Comparison of ENCODE assay signal across 24 mouse cellular contexts in genomic region chr2:24413172-24413571, GRCm38 (mm10). TPM values are rescaled to one million over a fixed set of nuclear protein-coding genes. Genes with fewer than 3 reads are reported as not detected.
DNase-seq lines count a peak whose midpoint lies in the region; ATAC-seq and TF ChIP-seq lines count a peak whose summit lies in the region.
"Had no signal": no experiment of that assay in that cellular context is flagged by ENCODE, and none has a peak within 500 bp of the region (broad histone marks: within the 10 kb centered on the region; RNA-seq: fewer than 3 reads in every experiment).

No protein-coding gene starts in this region.

- ATAC-seq in kidney, embryonic 14.5 days (ENCODE audit: low FRiP score, low TSS enrichment): no peak
- ATAC-seq in lung, embryonic 15.5 days (ENCODE audit: borderline replicate concordance, extremely low read depth, low FRiP score, low TSS enrichment): peak; percentile 16; the same call in 1 of the 2 replicates
- ATAC-seq in hindbrain, embryonic 16.5 days: no peak
- ATAC-seq: forebrain, embryonic 16.5 days; intestine, embryonic 16.5 days; midbrain, embryonic 16.5 days had no signal

- WGBS in kidney, embryonic 14.5 days: 59% methylated on average over 3 of the region's 3 CpGs
- WGBS in lung, embryonic 15.5 days: 27% methylated on average over 3 of the region's 3 CpGs
- 78% methylated on average over 3 of the region's 3 CpGs for WGBS in hindbrain, embryonic 16.5 days

- DNase-seq in kidney, adult 11 months: no peak
- no peak for DNase-seq in lung, postnatal 25 days (ENCODE audit: low spot score)
- DNase-seq in CH12.LX (ENCODE audit: extremely low read depth): no peak
- DNase-seq in heart, postnatal 25 days (ENCODE audit: low spot score): no peak
- DNase-seq: adrenal gland, adult 2 months; B cell, adult 2 months; cerebellum, adult 11 months; cerebellum, adult 9-11 months; gastrocnemius, postnatal 10 days; left cerebral cortex, postnatal 4 days; thymus, postnatal 36 days had no signal

- intact Hi-C loops in heart, postnatal 25 days (cut with DNase I): loop anchor here (5.0 kb wide), 1 partner anchor 69 kb away; no protein-coding TSS in a partner anchor

- no peaks in the 10 kb centered on the region for H3K79me2 ChIP-seq in CH12.LX (replicated peaks; ENCODE audit: control insufficient read depth, extremely low read depth, insufficient read depth, poor library complexity, severe bottlenecking)

- H3K4me3 ChIP-seq in kidney, embryonic 14.5 days (ENCODE audit: low read length): no peak overlapping the region
- H3K4me3 ChIP-seq in lung, embryonic 15.5 days: no peak overlapping the region
- no peak overlapping the region for H3K4me3 ChIP-seq in CH12.LX (replicated peaks in 1 of 3; ENCODE audit: low read depth in 2 of 3, low read length in 2 of 3, poor library complexity in 1 of 3)
- H3K4me3 ChIP-seq in hindbrain, embryonic 16.5 days (ENCODE audit: low read length): no peak overlapping the region
- H3K4me3 ChIP-seq: embryonic facial prominence, embryonic 10.5 days; heart, embryonic 10.5 days; limb, embryonic 15.5 days; midbrain, embryonic 10.5 days; myocyte had no signal

- H3K27me3 ChIP-seq in kidney, embryonic 14.5 days (ENCODE audit: control insufficient read depth, insufficient read depth, low read length): no peaks in the 10 kb centered on the region
- no peaks in the 10 kb centered on the region for H3K27me3 ChIP-seq in lung, embryonic 15.5 days
- H3K27me3 ChIP-seq in CH12.LX (replicated peaks): no peaks in the 10 kb centered on the region
- no peaks in the 10 kb centered on the region for H3K27me3 ChIP-seq in hindbrain, embryonic 16.5 days (replicated peaks; ENCODE audit: control insufficient read depth, insufficient read depth, low read length)

- in situ Hi-C loops in CH12.LX (cut with MboI; ENCODE audit: low pct_ligation_motif_present, low pct_unique_long_range_greater_than_20kb, low sequenced_read_pairs): loop anchor here (25.0 kb wide), 1 partner anchor 349 kb away; the partner anchor contains the start of gene Cacna1b

- H3K9ac ChIP-seq in kidney, embryonic 14.5 days (ENCODE audit: low read depth, low read length): no peak overlapping the region
- no peak overlapping the region for H3K9ac ChIP-seq in lung, embryonic 15.5 days
- no peak overlapping the region for H3K9ac ChIP-seq in CH12.LX (ENCODE audit: insufficient read depth, low read depth)
- H3K9ac ChIP-seq in hindbrain, embryonic 16.5 days (ENCODE audit: low read depth, low read length): no peak overlapping the region
- H3K9ac ChIP-seq: limb, embryonic 15.5 days; liver, embryonic 14.5 days had no signal

- H3K27ac ChIP-seq in kidney, embryonic 14.5 days (ENCODE audit: low read depth, low read length): peak overlapping the region; percentile 60; the same call in 1 of the 2 replicates
- H3K27ac ChIP-seq in lung, embryonic 15.5 days: peak overlapping the region; percentile 47; the same call in 1 of the 2 replicates
- H3K27ac ChIP-seq in CH12.LX (ENCODE audit: insufficient read depth, low read depth): no peak overlapping the region
- H3K27ac ChIP-seq in hindbrain, embryonic 16.5 days (ENCODE audit: low read depth, low read length): peak overlapping the region; percentile 27; the same call in 1 of the 2 replicates
- H3K27ac ChIP-seq: embryonic facial prominence, embryonic 10.5 days; heart, embryonic 10.5 days; limb, embryonic 15.5 days; liver, embryonic 14.5 days; midbrain, embryonic 10.5 days had no signal

- TF ChIP-seq CTCF in CH12.LX (conservative IDR thresholded peaks at IDR 0.05 in 1 of 2, IDR thresholded peaks at IDR 0.05 in 1 of 2; ENCODE audit: low read depth in 2 of 2, low read length in 2 of 2): no peak

- H3K9me3 ChIP-seq in kidney, embryonic 14.5 days (ENCODE audit: control insufficient read depth, low read length): no peaks in the 10 kb centered on the region
- H3K9me3 ChIP-seq in lung, embryonic 15.5 days: no peaks in the 10 kb centered on the region
- H3K9me3 ChIP-seq in CH12.LX (replicated peaks; ENCODE audit: low read length): no peaks in the 10 kb centered on the region
- no peaks in the 10 kb centered on the region for H3K9me3 ChIP-seq in hindbrain, embryonic 16.5 days (ENCODE audit: control insufficient read depth, low read length)
- H3K9me3 ChIP-seq: embryonic facial prominence, embryonic 10.5 days; heart, embryonic 10.5 days; limb, embryonic 15.5 days; midbrain, embryonic 10.5 days had no signal

- H3K4me2 ChIP-seq in kidney, embryonic 14.5 days (replicated peaks; ENCODE audit: low read depth, low read length): no peak overlapping the region
- no peak overlapping the region for H3K4me2 ChIP-seq in lung, embryonic 15.5 days
- H3K4me2 ChIP-seq in CH12.LX (ENCODE audit: insufficient read depth, low read depth, poor library complexity, severe bottlenecking): no peak overlapping the region
- H3K4me2 ChIP-seq in hindbrain, embryonic 16.5 days (ENCODE audit: low read length): no peak overlapping the region
- H3K4me2 ChIP-seq: limb, embryonic 15.5 days had no signal

- TF ChIP-seq RAD21 in CH12.LX (IDR thresholded peaks at IDR 0.05; ENCODE audit: low read depth, low read length): no peak

- dilution Hi-C loops in CH12.LX (cut with MboI; ENCODE audit: extremely low pct_ligation_motif_present, extremely low pct_unique_long_range_greater_than_20kb, low sequenced_read_pairs): no loop called here

- no peak for TF ChIP-seq EP300 in CH12.LX (IDR thresholded peaks at IDR 0.05; ENCODE audit: low read length)

- no peaks in the 10 kb centered on the region for H3K36me3 ChIP-seq in kidney, embryonic 14.5 days (ENCODE audit: control insufficient read depth, insufficient read depth, low read length)
- no peaks in the 10 kb centered on the region for H3K36me3 ChIP-seq in lung, embryonic 15.5 days
- peaks cover 9 to 35% of the 10 kb centered on the region in 2 experiments for H3K36me3 ChIP-seq in CH12.LX (replicated peaks in 1 of 2; ENCODE audit: control insufficient read depth in 1 of 2, insufficient read depth in 1 of 2, low read length in 1 of 2)
- no peaks in the 10 kb centered on the region for H3K36me3 ChIP-seq in hindbrain, embryonic 16.5 days (ENCODE audit: control insufficient read depth, insufficient read depth, low read length)
- H3K36me3 ChIP-seq: embryonic facial prominence, embryonic 10.5 days; heart, embryonic 10.5 days; limb, embryonic 15.5 days; midbrain, embryonic 10.5 days had no signal

- peaks cover 56% of the 10 kb centered on the region for H3K4me1 ChIP-seq in kidney, embryonic 14.5 days (ENCODE audit: control insufficient read depth, insufficient read depth, low read length)
- H3K4me1 ChIP-seq in lung, embryonic 15.5 days: peaks cover 10% of the 10 kb centered on the region
- H3K4me1 ChIP-seq in CH12.LX (ENCODE audit: control insufficient read depth in 1 of 2, insufficient read depth in 2 of 2): no peaks in the 10 kb centered on the region
- H3K4me1 ChIP-seq in hindbrain, embryonic 16.5 days (ENCODE audit: control insufficient read depth, insufficient read depth, low read depth, low read length): peaks cover 10% of the 10 kb centered on the region

- TF ChIP-seq POLR2A in CH12.LX (IDR thresholded peaks at IDR 0.05; ENCODE audit: low read depth, low read length): no peak

TF ChIP-seq in CH12.LX, 34 proteins besides CTCF, POLR2A, EP300 and RAD21:
- peak; percentile 23; the same call in 1 of the 2 replicates for TF ChIP-seq CHD2 (IDR thresholded peaks at IDR 0.05; ENCODE audit: low read length)
- no peak for TF ChIP-seq MAZ (IDR thresholded peaks at IDR 0.05; ENCODE audit: low read depth, low read length)
- TF ChIP-seq RCOR1 (conservative IDR thresholded peaks at IDR 0.05; ENCODE audit: low read depth, low read length): no peak
- TF ChIP-seq NELFE (IDR thresholded peaks at IDR 0.05; ENCODE audit: low read depth, low read length): no peak
- TF ChIP-seq JUN (IDR thresholded peaks at IDR 0.05; ENCODE audit: insufficient read depth, low read depth, low read length): no peak
- TF ChIP-seq GABPA (IDR thresholded peaks at IDR 0.05; ENCODE audit: insufficient replicate concordance, low read depth, low read length): no peak
- TF ChIP-seq ZC3H11A (IDR thresholded peaks at IDR 0.05; ENCODE audit: low read depth, low read length): no peak

RNA-seq across cellular contexts. Expression of gene Psd4, which starts 45.8 kb away (rescaled TPM):
- 1.1 and 4.6 TPM in 2 replicates for polyA plus RNA-seq in kidney, embryonic 14.5 days (2014; fragmentation: Nextera tagmentation; extraction: Ambion mirVana)
- 2.3 and 2.8 TPM in 2 replicates for polyA plus RNA-seq in lung, embryonic 15.5 days (2015; fragmentation: Nextera tagmentation; extraction: Ambion mirVana)
- total RNA-seq in CH12.LX (2012; rRNA removed) (55.0 and 60.4 TPM in 2 replicates), CH12.LX (2014; rRNA removed) (53.0 and 54.8 TPM in 2 replicates)
- polyA plus RNA-seq in CH12.LX (2012; ENCODE audit: insufficient read length, low read depth): 62.6 and 66.8 TPM in 2 replicates
- polyA plus RNA-seq in hindbrain, embryonic 16.5 days (2015; fragmentation: Nextera tagmentation; extraction: Ambion mirVana): 1.5 and 2.3 TPM in 2 replicates
- total RNA-seq in heart, postnatal 25 days (2021): 1 to 10 TPM; 1.1 to 1.2 TPM
- total RNA-seq: MEL had no signal
- polyA plus RNA-seq: myocyte had no signal

Comparison
In these comparisons a context has a peak if more than half of its experiments do, and no peak if none do; other contexts are left out.
1. RNA of gene Psd4, which starts 45.8 kb away (polyA plus RNA-seq): 62.6 to 66.8 TPM in CH12.LX; 1.1 to 4.6 TPM in kidney, embryonic 14.5 days, 1.5 to 2.3 TPM in hindbrain, embryonic 16.5 days and 2.3 to 2.8 TPM in lung, embryonic 15.5 days; every median in the first group is over 10 times any median in the second.